8 mouse cellular contexts compared by ENCODE assay signal in the genomic region with DNA sequence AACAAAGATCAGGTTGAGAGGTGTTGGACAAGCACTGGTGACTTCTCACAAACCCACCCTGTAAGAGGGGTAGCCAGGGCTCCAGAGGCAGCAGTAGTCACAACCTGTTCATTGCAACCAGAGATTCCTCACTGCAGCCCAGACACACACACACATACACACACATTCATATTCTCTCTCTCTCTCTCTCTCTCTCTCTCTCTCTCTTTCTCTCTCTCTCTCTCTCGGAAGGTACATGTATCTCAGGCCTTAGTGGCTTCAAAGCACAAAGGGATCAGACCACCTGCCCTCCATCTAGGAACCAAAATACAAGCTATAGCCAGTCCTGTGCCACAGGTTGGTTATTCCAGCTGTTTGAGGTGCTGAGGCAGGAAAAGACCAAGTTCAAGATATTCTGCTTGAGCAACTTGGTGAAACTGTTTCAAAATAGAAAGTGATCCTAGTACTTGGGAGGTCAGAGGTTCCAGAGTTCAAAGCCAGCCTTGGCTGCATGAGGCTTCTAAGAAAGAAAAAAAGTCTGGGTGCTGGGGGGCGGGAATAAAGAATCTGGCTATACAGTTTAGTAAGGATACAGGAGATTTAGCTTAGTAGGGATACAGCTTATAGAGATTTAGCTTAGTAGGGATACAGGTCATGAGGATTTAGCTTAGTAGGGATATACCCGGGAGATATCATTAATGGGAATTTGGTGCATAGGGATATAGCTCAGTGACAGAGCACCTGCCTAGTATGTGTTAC. TPM values are rescaled to one million over a fixed set of nuclear protein-coding genes. Genes with fewer than 3 reads are reported as not detected.
DNase-seq lines count a peak whose midpoint lies in the region; ATAC-seq lines count a peak whose summit lies in the region.

No protein-coding gene starts in this region.

- no peak for DNase-seq in heart, adult 8-10 months (ENCODE audit: low spot score)
- peak; percentile 41 for DNase-seq in NIH3T3 (ENCODE audit: low read depth)
- no peak for DNase-seq in hindbrain, embryonic 14.5 days (ENCODE audit: low spot score)
- DNase-seq in midbrain, embryonic 14.5 days: no peak
- DNase-seq in urinary bladder, postnatal 4 days (ENCODE audit: low spot score in 2 of 2): no peak
- DNase-seq in gastrocnemius, postnatal 36 days: no peak
- DNase-seq in frontal cortex, postnatal 10 days (ENCODE audit: low spot score in 2 of 2): no peak

- peaks cover 39% of the 10 kb centered on the region for H3K4me1 ChIP-seq in heart, embryonic 16.5 days (ENCODE audit: control insufficient read depth, insufficient read depth, low read length)
- H3K4me1 ChIP-seq in hindbrain, embryonic 14.5 days (replicated peaks; ENCODE audit: control insufficient read depth, insufficient read depth, low read length): peaks cover 27% of the 10 kb centered on the region
- peaks cover 22% of the 10 kb centered on the region for H3K4me1 ChIP-seq in midbrain, embryonic 14.5 days (ENCODE audit: control insufficient read depth, insufficient read depth, low read length)

- no peak for ATAC-seq in heart, embryonic 16.5 days (replicated peaks; ENCODE audit: extremely low read depth, insufficient read depth, low FRiP score)
- no peak for ATAC-seq in hindbrain, embryonic 14.5 days (ENCODE audit: low FRiP score)
- ATAC-seq in midbrain, embryonic 14.5 days (ENCODE audit: low FRiP score, low TSS enrichment): no peak

- H3K9me3 ChIP-seq in heart, embryonic 16.5 days (replicated peaks; ENCODE audit: control insufficient read depth, low read length): no peaks in the 10 kb centered on the region
- no peaks in the 10 kb centered on the region for H3K9me3 ChIP-seq in hindbrain, embryonic 14.5 days (ENCODE audit: control insufficient read depth, low read length)
- no peaks in the 10 kb centered on the region for H3K9me3 ChIP-seq in midbrain, embryonic 14.5 days (ENCODE audit: control insufficient read depth, low read length)

- H3K9ac ChIP-seq in heart, embryonic 16.5 days (ENCODE audit: low read length): peak overlapping the region; percentile 95
- peak overlapping the region; percentile 86; the same call in 1 of the 2 replicates for H3K9ac ChIP-seq in hindbrain, embryonic 14.5 days
- H3K9ac ChIP-seq in midbrain, embryonic 14.5 days (replicated peaks; ENCODE audit: low read length): no peak overlapping the region; the same call in 1 of the 2 replicates

- peak overlapping the region; percentile 98 for H3K27ac ChIP-seq in heart, embryonic 16.5 days (ENCODE audit: low read length)
- H3K27ac ChIP-seq in hindbrain, embryonic 14.5 days: peak overlapping the region; percentile 96; the same call in 1 of the 2 replicates
- peak overlapping the region; percentile 96; the same call in 1 of the 2 replicates for H3K27ac ChIP-seq in midbrain, embryonic 14.5 days (replicated peaks; ENCODE audit: low read depth, low read length)

- H3K27me3 ChIP-seq in heart, embryonic 16.5 days (ENCODE audit: control insufficient read depth, insufficient read depth, low read length): no peaks in the 10 kb centered on the region
- no peaks in the 10 kb centered on the region for H3K27me3 ChIP-seq in hindbrain, embryonic 14.5 days (ENCODE audit: control insufficient read depth, insufficient read depth, low read length)
- H3K27me3 ChIP-seq in midbrain, embryonic 14.5 days (ENCODE audit: control insufficient read depth, insufficient read depth, low read length): no peaks in the 10 kb centered on the region

- 84% methylated on average over 3 of the region's 3 CpGs for WGBS in heart, embryonic 16.5 days
- WGBS in hindbrain, embryonic 14.5 days: 91% methylated on average over 3 of the region's 3 CpGs
- WGBS in midbrain, embryonic 14.5 days: 94% methylated on average over 3 of the region's 3 CpGs

- intact Hi-C loops in gastrocnemius, postnatal 36 days (cut with DNase I): loop anchor here (2.0 kb wide), 1 partner anchor 13 kb away; no protein-coding TSS in a partner anchor

- peaks cover 13% of the 10 kb centered on the region for H3K36me3 ChIP-seq in heart, embryonic 16.5 days (ENCODE audit: control insufficient read depth, insufficient read depth)
- peaks cover 12% of the 10 kb centered on the region for H3K36me3 ChIP-seq in hindbrain, embryonic 14.5 days (replicated peaks; ENCODE audit: control insufficient read depth, insufficient read depth)
- peaks cover 12% of the 10 kb centered on the region for H3K36me3 ChIP-seq in midbrain, embryonic 14.5 days (ENCODE audit: control insufficient read depth, insufficient read depth, low read length)

- H3K4me2 ChIP-seq in heart, embryonic 16.5 days (ENCODE audit: low read depth, low read length): peak overlapping the region; percentile 82
- peak overlapping the region; percentile 75 for H3K4me2 ChIP-seq in hindbrain, embryonic 14.5 days (replicated peaks)
- peak overlapping the region; percentile 72 for H3K4me2 ChIP-seq in midbrain, embryonic 14.5 days (ENCODE audit: low read length)

- peak overlapping the region; percentile 85 for H3K4me3 ChIP-seq in heart, embryonic 16.5 days (ENCODE audit: low read length)
- H3K4me3 ChIP-seq in hindbrain, embryonic 14.5 days (replicated peaks; ENCODE audit: low read length): peak overlapping the region; percentile 74
- peak overlapping the region; percentile 87 for H3K4me3 ChIP-seq in midbrain, embryonic 14.5 days (replicated peaks; ENCODE audit: low read depth, low read length)

RNA-seq across cellular contexts. Expression of a gene that starts 0.8 kb away (rescaled TPM):
- 11.8 and 29.2 TPM in 2 replicates for polyA plus RNA-seq in heart, embryonic 16.5 days (2015; fragmentation: Nextera tagmentation; extraction: Ambion mirVana)
- total RNA-seq in heart, adult 8-10 months (2022): 10 to 100 TPM; 68.4 to 90.0 (median 76.3) TPM
- polyA plus RNA-seq in hindbrain, embryonic 14.5 days (2014; fragmentation: Nextera tagmentation; extraction: Ambion mirVana): 55.7 and 56.0 TPM in 2 replicates
- polyA plus RNA-seq in midbrain, embryonic 14.5 days (2014; fragmentation: Nextera tagmentation; extraction: Ambion mirVana): 41.3 and 59.6 TPM in 2 replicates
- 10 to 100 TPM; 35.7 to 35.8 TPM for total RNA-seq in gastrocnemius, postnatal 36 days (2021)

RNA-seq across cellular contexts. Expression of a gene that starts 0.9 kb away (rescaled TPM):
- 261 and 264 TPM in 2 replicates for polyA plus RNA-seq in heart, embryonic 16.5 days (2015; fragmentation: Nextera tagmentation; extraction: Ambion mirVana)
- 100 to 1,000 TPM; 431 to 551 (median 475) TPM for total RNA-seq in heart, adult 8-10 months (2022)
- polyA plus RNA-seq in hindbrain, embryonic 14.5 days (2014; fragmentation: Nextera tagmentation; extraction: Ambion mirVana): 365 and 385 TPM in 2 replicates
- polyA plus RNA-seq in midbrain, embryonic 14.5 days (2014; fragmentation: Nextera tagmentation; extraction: Ambion mirVana): 293 and 312 TPM in 2 replicates
- total RNA-seq in gastrocnemius, postnatal 36 days (2021): 100 to 1,000 TPM; 421 to 471 TPM

RNA-seq across cellular contexts. Expression of a gene that starts 26.9 kb away (rescaled TPM):
- polyA plus RNA-seq in heart, embryonic 16.5 days (2015; fragmentation: Nextera tagmentation; extraction: Ambion mirVana): 1.5 and 2.3 TPM in 2 replicates
- total RNA-seq in heart, adult 8-10 months (2022): 10 to 100 TPM in 1 of 4 experiments, 1 to 10 TPM in 3; 4.7 to 11.8 (median 6.6) TPM
- 1.6 and 4.5 TPM in 2 replicates for polyA plus RNA-seq in hindbrain, embryonic 14.5 days (2014; fragmentation: Nextera tagmentation; extraction: Ambion mirVana)
- polyA plus RNA-seq in midbrain, embryonic 14.5 days (2014; fragmentation: Nextera tagmentation; extraction: Ambion mirVana): 1.0 and 2.5 TPM in 2 replicates
- 1 to 10 TPM; 1.4 to 1.9 TPM for total RNA-seq in gastrocnemius, postnatal 36 days (2021)

RNA-seq across cellular contexts. Expression of a gene that starts 37.2 kb away (rescaled TPM):
- 9.4 and 9.6 TPM in 2 replicates for polyA plus RNA-seq in heart, embryonic 16.5 days (2015; fragmentation: Nextera tagmentation; extraction: Ambion mirVana)
- 1 to 10 TPM; 1.6 to 3.5 (median 2.7) TPM for total RNA-seq in heart, adult 8-10 months (2022)
- 34.4 and 37.7 TPM in 2 replicates for polyA plus RNA-seq in hindbrain, embryonic 14.5 days (2014; fragmentation: Nextera tagmentation; extraction: Ambion mirVana)
- 37.0 and 38.8 TPM in 2 replicates for polyA plus RNA-seq in midbrain, embryonic 14.5 days (2014; fragmentation: Nextera tagmentation; extraction: Ambion mirVana)
- total RNA-seq in gastrocnemius, postnatal 36 days (2021): 1 to 10 TPM; 2.4 to 2.6 TPM
